Mouse (Mus musculus) myocyte (in vitro differentiated cells): ENCODE results near the gene Lmna.

Source experiments
- CEBPB ChIP-seq: IDR thresholded peaks from 2 replicates; pipeline ENCODE4 v1.6.1; 2011; ENCODE audit warnings: mild to moderate bottlenecking, moderate library complexity; ENCODE audit not compliant: poor library complexity, insufficient read depth, severe bottlenecking
- E2F4 ChIP-seq: IDR thresholded peaks from one replicate; pipeline ENCODE4 v1.6.1; 2011; ENCODE audit warnings: mild to moderate bottlenecking, control low read depth, moderate library complexity; ENCODE audit not compliant: insufficient read depth
- MAX ChIP-seq: IDR thresholded peaks from one replicate; pipeline ENCODE4 v1.6.1; 2011; ENCODE audit warnings: low read depth, mild to moderate bottlenecking, control low read depth
- MYOG ChIP-seq, 3 experiments: IDR thresholded peaks; one replicate each; pipeline ENCODE4 v1.6.1; 2011; ENCODE audit warnings: control low read depth in 2 of 3, low read depth in 2 of 3, mild to moderate bottlenecking in 2 of 3; ENCODE audit not compliant: insufficient read length in 2 of 3, control insufficient read depth in 1 of 3, insufficient read depth in 1 of 3
- POLR2A ChIP-seq: IDR thresholded peaks from one replicate; pipeline ENCODE4 v1.6.1; 2011; ENCODE audit warnings: low read depth, mild to moderate bottlenecking, control low read depth, moderate library complexity; ENCODE audit not compliant: insufficient read length
- REST ChIP-seq: IDR thresholded peaks from one replicate; pipeline ENCODE4 v1.6.1; 2011; ENCODE audit warnings: mild to moderate bottlenecking, control low read depth, moderate library complexity; ENCODE audit not compliant: insufficient read depth, insufficient read length
- SRF ChIP-seq: IDR thresholded peaks from one replicate; pipeline ENCODE4 v1.6.1; 2011; ENCODE audit warnings: low read depth; ENCODE audit not compliant: control insufficient read depth, insufficient read length
- TCF12 ChIP-seq: IDR thresholded peaks from one replicate; pipeline ENCODE4 v1.6.1; 2011; ENCODE audit warnings: mild to moderate bottlenecking, control low read depth; ENCODE audit not compliant: poor library complexity, insufficient read depth, severe bottlenecking
- USF1 ChIP-seq: IDR thresholded peaks from one replicate; pipeline ENCODE4 v1.6.1; 2011; ENCODE audit warnings: low read depth, mild to moderate bottlenecking, control low read depth, moderate library complexity

- TF ChIP-seq POLR2A: no peak
- TF ChIP-seq SRF: no peak
- no peak for TF ChIP-seq MAX
- no peak for TF ChIP-seq TCF12
- TF ChIP-seq REST: no peak
- no peak for TF ChIP-seq CEBPB
- TF ChIP-seq USF1: no peak
- no peak for TF ChIP-seq E2F4
- no peak for TF ChIP-seq MYOG (IDR thresholded peaks at IDR 0.05; ENCODE audit: control insufficient read depth in 1 of 3, insufficient read depth in 1 of 3, insufficient read length in 2 of 3, low read depth in 2 of 3)
Observed at GRCm38 (mm10) chr3:88538271-88539145, 28.8 kb upstream of the Lmna start.
